Mouse (Mus musculus): Measurements from ENCODE around the gene Krt33b.

Krt33b gene

DNA sequence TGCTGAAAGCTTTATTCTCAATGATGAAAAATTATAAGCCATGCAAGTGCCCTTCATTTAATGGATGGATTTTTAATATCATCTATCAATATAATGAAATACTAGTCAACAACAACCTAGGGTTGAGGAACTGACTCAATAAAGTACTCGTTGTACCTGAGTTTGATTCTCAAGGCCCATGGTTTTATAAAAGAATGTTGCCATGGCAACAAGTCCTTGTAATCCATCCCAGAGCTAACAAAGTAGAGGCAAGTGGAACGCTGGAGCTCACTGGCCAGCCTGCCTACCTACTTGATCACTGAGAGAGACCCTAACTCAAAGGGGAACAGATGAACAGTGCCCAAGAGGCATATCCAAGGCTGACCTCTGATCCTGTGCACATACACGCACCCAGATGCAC is 39.1 kb downstream of the Krt33b start:
- DNase-seq: no peak

DNA sequence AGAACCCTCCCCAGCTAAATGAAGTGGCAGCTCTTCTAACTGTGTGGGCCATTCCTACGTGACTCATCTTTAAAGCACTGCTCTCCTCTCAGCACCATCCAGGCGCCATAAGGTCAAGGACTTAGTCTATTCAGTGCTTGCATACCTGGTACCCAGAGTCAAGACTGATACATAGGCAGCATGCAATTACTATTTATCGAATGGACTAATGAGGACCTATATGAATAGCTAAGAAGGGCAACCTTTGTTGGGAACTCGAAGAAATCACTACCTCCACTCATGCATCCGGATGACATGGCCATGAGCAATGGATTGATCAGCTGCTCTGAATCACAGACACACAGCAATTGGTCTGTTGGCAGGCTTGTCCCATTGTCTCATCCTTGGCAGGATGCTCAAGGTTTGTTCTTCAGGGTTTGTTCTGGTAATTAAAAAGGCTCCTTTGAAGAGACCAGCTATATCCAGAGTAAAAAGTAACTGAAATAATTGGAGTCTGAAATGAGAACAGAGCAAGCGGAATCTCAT is 39.7 kb downstream of the Krt33b start:
- no peak for DNase-seq

DNA sequence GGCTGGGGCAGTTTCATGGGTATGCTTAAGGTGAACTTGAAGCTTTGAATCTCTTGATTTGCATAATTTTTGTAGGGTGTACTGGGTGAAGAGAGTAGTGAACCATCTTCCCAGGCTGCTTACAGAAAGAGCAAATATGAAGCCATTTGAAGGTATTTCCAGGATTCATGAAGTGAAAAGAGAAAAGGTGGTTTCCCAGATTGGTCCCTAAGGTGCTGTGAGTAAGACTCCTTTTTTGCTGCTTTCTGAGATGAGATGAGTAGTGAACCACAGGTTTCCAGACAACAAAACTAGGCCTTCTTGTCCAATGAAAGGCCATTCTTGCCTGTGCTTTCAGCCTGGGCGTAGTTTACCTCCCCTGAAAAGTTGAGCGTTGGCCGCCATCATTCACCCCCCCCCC is 41.1 kb downstream of the Krt33b start:
- DNase-seq: no peak

DNA sequence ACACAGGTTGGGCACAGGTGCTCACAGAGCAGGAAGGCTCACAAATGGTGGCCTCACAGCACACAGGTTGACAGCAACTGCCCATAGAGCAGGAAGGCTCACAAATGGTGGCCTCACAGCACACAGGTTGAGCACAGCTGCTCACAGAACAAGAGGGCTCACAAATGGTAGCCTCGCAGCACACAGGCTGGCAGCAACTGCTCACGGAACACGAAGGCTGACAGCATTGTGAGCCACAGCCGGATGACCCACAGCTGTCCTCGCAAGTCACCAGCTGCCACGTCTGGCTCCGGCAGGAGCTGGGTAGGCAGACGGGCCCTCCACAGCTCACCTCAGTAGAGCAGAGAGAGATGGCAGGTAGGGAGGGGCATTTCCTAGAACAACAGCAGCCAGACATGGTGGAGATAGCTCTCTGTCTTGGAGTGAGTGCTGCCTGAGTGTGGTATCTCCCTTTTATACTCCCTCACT is 43.5 kb downstream of the Krt33b start, which contains the start of gene Krtap16-1:
Gene Krtap16-1 (minus strand): TSS at position 418 of the 468 bp plus-strand sequence.
- DNase-seq: no peak

DNA sequence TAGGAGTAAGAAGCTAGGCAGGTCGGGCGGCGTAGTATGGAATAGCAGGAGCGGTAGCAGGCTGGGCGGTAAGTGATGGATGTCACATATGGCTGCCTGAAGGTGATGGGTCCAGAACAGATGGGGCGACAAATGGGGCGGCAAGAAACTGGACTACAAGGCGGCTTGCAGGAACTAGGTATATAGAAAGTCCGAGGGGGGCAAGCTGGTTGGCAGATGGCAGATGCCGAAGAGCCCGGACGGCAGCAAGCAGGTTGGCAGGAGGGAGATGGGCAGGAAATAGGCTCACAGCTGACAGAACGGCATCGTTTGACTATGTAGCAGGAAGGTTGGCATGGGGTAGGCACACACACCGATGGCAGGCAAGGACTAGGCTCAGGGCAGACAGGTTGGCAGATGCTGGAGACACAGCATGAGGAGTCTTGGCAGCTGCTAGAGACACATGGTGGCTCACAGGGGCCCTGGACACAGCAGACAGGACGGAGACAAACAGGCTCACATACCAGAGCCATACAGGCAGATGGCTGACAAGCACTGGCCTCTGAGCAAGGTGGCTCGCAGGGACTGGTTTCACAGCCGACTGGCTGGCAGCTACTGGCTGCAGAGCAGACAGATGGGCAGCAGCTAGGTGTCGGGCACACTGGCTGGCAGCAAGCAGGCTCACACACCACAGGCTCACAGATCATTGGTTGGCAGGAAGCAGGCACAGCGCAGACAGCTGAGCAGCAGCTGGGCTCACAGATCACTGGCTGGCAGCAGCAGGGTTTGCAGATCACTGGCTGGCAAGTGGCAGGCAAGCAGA is 44.2 kb downstream of the Krt33b start:
- peak in 1 of 2 experiments; percentile 37 for DNase-seq

DNA sequence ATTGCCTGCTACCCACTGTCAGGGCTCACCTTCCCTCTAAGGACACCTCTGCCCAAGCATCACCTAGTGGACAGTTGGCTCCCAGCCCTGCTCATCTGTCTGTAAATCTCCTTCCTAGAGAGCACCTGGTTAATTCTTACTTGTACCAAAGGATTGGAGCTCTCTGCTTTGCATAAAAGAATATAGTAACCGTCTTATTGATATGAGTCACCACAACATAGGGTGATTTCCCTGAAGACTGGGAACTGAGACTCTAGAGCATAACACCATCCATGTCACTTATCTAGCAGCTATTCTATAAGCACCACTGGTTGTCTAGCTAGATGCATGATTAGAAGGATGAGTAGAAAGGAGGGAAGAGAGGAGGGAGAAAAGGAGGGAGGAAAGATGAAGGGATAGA is 46.2 kb downstream of the Krt33b start:
- no peak for DNase-seq

DNA sequence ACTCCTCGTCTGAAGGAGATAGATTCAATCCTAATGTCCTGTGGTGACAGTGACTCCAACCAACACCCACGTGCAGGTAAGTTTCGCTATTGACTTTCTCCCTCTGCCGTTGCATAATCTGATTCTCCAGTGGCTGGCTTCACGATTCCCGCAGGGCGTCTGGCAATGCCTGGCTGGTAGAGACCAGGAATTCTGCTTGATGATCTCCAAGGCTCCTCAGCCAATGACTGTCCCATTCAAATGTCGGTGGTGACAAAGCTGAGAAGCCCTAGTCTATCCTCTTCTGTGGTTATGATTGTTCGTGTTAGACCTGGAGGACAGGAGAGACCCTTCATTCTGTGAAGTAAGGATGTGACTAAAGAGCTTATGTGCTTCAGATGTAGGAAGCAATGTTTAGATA is 46.9 kb downstream of the Krt33b start:
- DNase-seq: no peak

DNA sequence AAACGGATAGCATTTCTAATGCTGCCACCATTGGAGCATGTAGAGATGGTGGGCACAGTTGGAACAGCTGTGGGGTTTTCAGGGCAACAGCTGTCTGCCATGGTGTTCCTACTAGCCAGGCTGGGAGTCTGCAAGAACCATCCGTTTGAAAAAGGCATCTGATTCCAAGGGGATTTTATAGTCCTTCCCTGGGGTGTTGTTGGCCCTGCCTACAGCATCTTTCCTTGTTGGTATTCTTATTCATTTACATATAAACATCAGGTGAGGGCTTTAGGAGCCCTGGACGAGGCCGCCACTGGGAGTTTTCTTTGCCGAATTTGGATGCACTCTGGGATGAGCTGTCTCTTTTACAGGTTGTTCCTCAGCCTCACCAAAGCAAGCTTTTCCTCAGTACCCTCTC is 50.7 kb downstream of the Krt33b start, which contains the start of gene Krtap29-1:
Gene Krtap29-1 (minus strand): TSS at position 101 of the 400 bp plus-strand sequence.
- no peak for DNase-seq
